Mouse (Mus musculus) limb, embryonic 11.5 days (tissue): ENCODE data around the gene Cks1brt. TPM values are rescaled to one million over a fixed set of nuclear protein-coding genes. Genes with fewer than 3 reads are reported as not detected.
"Not testable (repeated sequence)": the region's sequence is repeated elsewhere in the genome, so short reads cannot be mapped to it uniquely, and the experiment has no call there.

ENCODE experiments used
- ATAC-seq: fragments of 200-750 bp; cut with Nextera tagmentation; 2 replicates; pipeline ENCODE4 v1.8.0; 2017; ENCODE audit warnings: low read depth; ENCODE audit not compliant: insufficient number of reproducible peaks, low FRiP score, low TSS enrichment
- DNase-seq: peaks from one replicate; pipeline ENCODE4 v3.0.0-alpha.2; 2015; ENCODE audit warnings: low spot score
- H3K27ac ChIP-seq: fragments of 300-500 bp; sonication (generic); replicated peaks from 2 replicates; pipeline ENCODE4 v1.5.1; 2014; ENCODE audit warnings: low read depth, mild to moderate bottlenecking, low read length
- H3K27me3 ChIP-seq: fragments of 300-500 bp; sonication (generic); 2 replicates; pipeline ENCODE4 v1.6.1; 2014; ENCODE audit warnings: mild to moderate bottlenecking, low read length, mixed read lengths; ENCODE audit not compliant: control insufficient read depth, insufficient read depth
- H3K36me3 ChIP-seq: fragments of 300-500 bp; sonication (generic); 2 replicates; pipeline ENCODE4 v1.6.1; 2014; ENCODE audit warnings: mild to moderate bottlenecking, low read length, moderate library complexity, mixed read lengths; ENCODE audit not compliant: control insufficient read depth, insufficient read depth
- H3K4me1 ChIP-seq: fragments of 300-500 bp; sonication (generic); 2 replicates; pipeline ENCODE4 v1.6.1; 2014; ENCODE audit warnings: low read length, mixed read lengths; ENCODE audit not compliant: control insufficient read depth, insufficient read depth
- H3K4me2 ChIP-seq: fragments of 300-500 bp; sonication (generic); 2 replicates; pipeline ENCODE4 v1.6.1; 2014; ENCODE audit warnings: low read depth, mild to moderate bottlenecking, moderate library complexity; ENCODE audit not compliant: severe bottlenecking
- H3K4me3 ChIP-seq: fragments of 300-500 bp; sonication (generic); 2 replicates; pipeline ENCODE4 v1.5.1; 2014; ENCODE audit warnings: low read depth, low read length
- H3K9ac ChIP-seq: fragments of 300-500 bp; sonication (generic); 2 replicates; pipeline ENCODE4 v1.6.1; 2014; ENCODE audit warnings: mild to moderate bottlenecking, low read length
- H3K9me3 ChIP-seq: fragments of 300-500 bp; sonication (generic); 2 replicates; pipeline ENCODE4 v1.6.1; 2016; ENCODE audit warnings: low read length; ENCODE audit not compliant: control insufficient read depth
- WGBS: fragments of 180-500 bp; shearing (Covaris S2); extraction: QIAGEN DNeasy Blood & Tissue Kit; methylation state at CpG from one replicate; pipeline ENCODE4 v1.1.7; 2014; 5-methylcytosine and 5-hydroxymethylcytosine counted together
- polyA plus RNA-seq: library from polyadenylated mRNA; unstranded; fragments of >200 nt; fragmentation: Nextera tagmentation; extraction: Ambion mirVana; gene quantifications from 2 replicates; pipeline ENCODE4 v1.2.1, GENCODE M21; 2014

Gene Cks1brt
- not detected in 2 replicates for polyA plus RNA-seq

- no peak for ATAC-seq
- Histone ChIP-seq H3K4me3 (no peak within 1 kb of the TSS), H3K36me3 (no peaks in the 10 kb centered on the region), H3K9me3 (peaks cover 7% of the 10 kb centered on the region; the same call in 1 of the 2 replicates), H3K4me2 (no peak within 1 kb of the TSS), H3K27me3 (no peaks in the 10 kb centered on the region), H3K9ac (no peak within 1 kb of the TSS), H3K27ac (no peak within 1 kb of the TSS), H3K4me1 (no peaks in the 10 kb centered on the region)
- 92% methylated on average over 3 of the region's 3 CpGs for WGBS
- DNase-seq = no peak
Measured at GRCm38 (mm10) chr8:85151624-85152023, at the start of gene Cks1brt. Gene Cks1brt, plus strand, starts transcription at chr8:85151924.

DNA sequence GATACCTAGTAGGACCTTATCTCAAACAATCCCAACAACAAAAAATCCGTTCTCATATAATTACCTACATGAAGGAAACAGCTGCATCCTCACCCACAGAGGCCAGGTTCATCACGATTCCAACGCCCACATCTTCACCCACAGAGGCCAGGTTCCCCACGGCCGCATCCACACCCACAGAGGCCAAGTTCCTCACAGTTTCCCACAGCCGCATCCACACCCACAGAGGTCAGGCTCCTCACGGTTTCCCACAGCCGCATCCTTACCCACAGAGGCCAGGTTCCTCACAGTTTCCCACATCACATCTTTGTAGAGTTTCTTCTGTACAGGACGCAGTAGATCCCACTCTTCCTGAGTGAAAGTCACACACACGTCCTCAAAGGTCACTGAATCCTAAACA, 38.5 kb upstream of the Cks1brt start:
- Histone ChIP-seq H3K9ac (no peak overlapping the region), H3K9me3 (no peaks in the 10 kb centered on the region), H3K4me2 (no peak overlapping the region), H3K27me3 (no peaks in the 10 kb centered on the region), H3K4me1 (no peaks in the 10 kb centered on the region), H3K27ac (no peak overlapping the region), H3K36me3 (peaks cover 4% of the 10 kb centered on the region), H3K4me3 (no peak overlapping the region)
- DNase-seq (no peak), ATAC-seq (no peak)
- WGBS = 94% methylated on average over 10 of the region's 10 CpGs

DNA sequence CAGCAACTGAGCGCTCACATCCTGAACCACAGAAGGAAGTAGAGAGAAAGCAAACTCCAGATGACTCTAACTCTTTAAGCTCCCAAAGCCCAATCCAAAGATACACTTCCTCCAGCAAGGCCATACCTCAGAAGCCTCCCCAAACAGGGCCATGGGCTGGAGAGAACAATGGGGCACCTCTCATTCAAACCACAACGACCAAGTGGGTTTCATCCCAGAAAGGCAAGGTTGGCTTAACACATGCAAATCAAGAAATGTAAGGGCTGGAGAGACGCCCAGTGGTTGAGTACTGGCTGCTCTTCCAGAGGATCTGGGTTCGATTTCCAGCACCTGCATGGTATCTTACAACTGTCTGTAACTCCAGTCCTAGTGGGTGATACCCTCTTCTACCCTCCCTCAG, 36.2 kb upstream of the Cks1brt start:
- DNase-seq = no peak
- H3K4me2 ChIP-seq = no peak overlapping the region
- no peak overlapping the region for H3K9ac ChIP-seq
- H3K4me3 ChIP-seq = no peak overlapping the region
- H3K9me3 ChIP-seq = no peaks in the 10 kb centered on the region
- WGBS = 81% methylated on average over 4 of the region's 4 CpGs
- ATAC-seq = no peak
- H3K36me3 ChIP-seq = peaks cover 2% of the 10 kb centered on the region
- H3K27ac ChIP-seq = no peak overlapping the region
- H3K27me3 ChIP-seq = no peaks in the 10 kb centered on the region
- no peaks in the 10 kb centered on the region for H3K4me1 ChIP-seq

- Histone ChIP-seq H3K27ac (no peak overlapping the region), H3K4me1 (no peaks in the 10 kb centered on the region), H3K9ac (no peak overlapping the region), H3K27me3 (no peaks in the 10 kb centered on the region), H3K4me3 (no peak overlapping the region), H3K36me3 (no peaks in the 10 kb centered on the region), H3K9me3 (no peaks in the 10 kb centered on the region), H3K4me2 (no peak overlapping the region)
- DNase-seq = no peak
- 92% methylated on average over 7 of the region's 7 CpGs for WGBS
- no peak for ATAC-seq
Measured at GRCm38 (mm10) chr8:85116984-85117383, 34.7 kb upstream of the Cks1brt start.

GRCm38 (mm10) chr8:85119052-85119981, 32.4 kb upstream of the Cks1brt start:
- Histone ChIP-seq H3K9me3 (no peaks in the 10 kb centered on the region), H3K4me1 (no peaks in the 10 kb centered on the region), H3K27me3 (no peaks in the 10 kb centered on the region), H3K4me3 (peak overlapping the region; percentile 68), H3K27ac (no peak overlapping the region), H3K4me2 (peak overlapping the region; percentile 79), H3K36me3 (no peaks in the 10 kb centered on the region), H3K9ac (peak overlapping the region; percentile 76)
- peak; percentile 84 for ATAC-seq
- WGBS = 8% methylated on average over 37 of the region's 37 CpGs
- peak; percentile 87 for DNase-seq

DNA sequence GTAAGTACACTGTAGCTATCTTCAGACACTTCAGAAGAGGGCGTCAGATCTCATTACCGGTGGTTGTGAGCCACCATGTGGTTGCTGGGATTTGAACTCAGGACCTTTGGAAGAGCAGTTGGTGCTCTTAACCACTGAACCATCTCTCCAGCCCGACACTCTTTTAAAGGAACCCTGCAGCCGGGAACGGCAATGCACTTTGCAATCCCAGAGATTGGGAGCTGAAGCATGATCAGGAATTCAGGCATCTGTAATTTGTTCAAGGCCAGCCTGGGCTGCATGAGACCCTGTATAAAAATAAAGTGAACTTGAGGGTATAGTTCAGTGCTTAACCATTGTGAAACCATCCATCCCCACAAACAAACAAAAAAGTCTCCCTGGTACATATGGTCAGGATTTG, 31.5 kb upstream of the Cks1brt start:
- H3K9me3 ChIP-seq, H3K9ac ChIP-seq, H3K4me1 ChIP-seq, DNase-seq, H3K4me2 ChIP-seq, H3K4me3 ChIP-seq, H3K27ac ChIP-seq, H3K27me3 ChIP-seq, H3K36me3 ChIP-seq: not testable (repeated sequence)
- 0 out of 2 replicates have a peak, but pooled peaks have one; percentile 3 for ATAC-seq
- WGBS = 84% methylated on average over 5 of the region's 5 CpGs

DNA sequence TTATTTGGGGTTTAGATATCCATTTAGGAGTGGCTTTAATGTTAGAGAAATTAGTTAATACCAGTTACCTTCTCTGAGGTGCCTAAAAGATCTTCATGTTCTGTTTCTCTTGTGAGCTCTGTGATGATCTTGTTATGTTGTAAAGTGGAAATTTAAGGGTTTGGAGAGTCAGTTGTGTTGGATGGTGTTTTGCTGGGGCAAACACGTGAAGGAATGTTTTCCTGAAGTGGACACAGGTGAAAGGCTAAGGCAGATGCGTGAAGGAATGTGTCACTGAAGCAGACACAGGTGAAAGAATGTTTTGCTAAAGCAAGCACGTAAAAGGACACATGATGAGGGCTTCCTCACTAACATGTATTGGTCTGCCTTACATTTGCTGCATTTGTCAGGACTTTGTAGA, 28.7 kb upstream of the Cks1brt start, which contains the start of gene Zfp791:
TSS of gene Zfp791 (minus strand) at position 101 of the 400 bp plus-strand sequence.
- H3K27me3 ChIP-seq = no peaks in the 10 kb centered on the region
- no peak within 1 kb of the TSS for H3K4me3 ChIP-seq
- no peak for DNase-seq
- ATAC-seq = no peak
- H3K9ac ChIP-seq = no peak within 1 kb of the TSS
- H3K4me1 ChIP-seq = no peaks in the 10 kb centered on the region
- WGBS = 84% methylated on average over 3 of the region's 3 CpGs
- H3K4me2 ChIP-seq = no peak within 1 kb of the TSS
- H3K36me3 ChIP-seq = no peaks in the 10 kb centered on the region
- no peaks in the 10 kb centered on the region for H3K9me3 ChIP-seq
- H3K27ac ChIP-seq = no peak within 1 kb of the TSS

DNA sequence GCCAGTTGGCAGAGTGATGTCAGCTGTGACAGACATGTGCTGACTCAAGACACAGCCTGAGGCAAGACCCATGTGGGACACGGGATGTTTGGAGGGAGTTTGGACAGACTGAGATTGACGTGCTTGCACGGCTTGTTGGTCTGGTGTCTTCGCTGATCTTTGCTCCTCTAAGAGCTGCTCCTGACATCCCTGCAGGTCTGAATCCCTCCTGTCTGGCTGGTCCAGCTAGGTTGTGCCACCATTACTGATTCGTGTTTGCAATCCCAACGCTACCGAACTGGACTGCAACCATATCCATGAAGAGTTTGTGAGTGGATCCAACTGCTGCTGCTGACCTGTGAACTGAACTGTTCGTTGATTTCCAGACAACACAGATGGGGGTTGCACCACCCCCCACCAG, 28.0 kb upstream of the Cks1brt start:
- Histone ChIP-seq H3K36me3 (no peaks in the 10 kb centered on the region), H3K27me3 (no peaks in the 10 kb centered on the region), H3K9me3 (no peaks in the 10 kb centered on the region), H3K4me2 (no peak overlapping the region), H3K4me1 (no peaks in the 10 kb centered on the region), H3K4me3 (no peak overlapping the region), H3K27ac (no peak overlapping the region), H3K9ac (no peak overlapping the region)
- DNase-seq (no peak), ATAC-seq (no peak)
- 94% methylated on average over 8 of the region's 8 CpGs for WGBS
